Mouse (Mus musculus): ENCODE data around the gene Slc20a1. TPM values are rescaled to one million over a fixed set of nuclear protein-coding genes. Genes with fewer than 3 reads are reported as not detected.

Slc20a1 gene
- total and polyA plus RNA-seq, 2 experiments from 2014 or later: 36.5 to 73.5 TPM

DNA sequence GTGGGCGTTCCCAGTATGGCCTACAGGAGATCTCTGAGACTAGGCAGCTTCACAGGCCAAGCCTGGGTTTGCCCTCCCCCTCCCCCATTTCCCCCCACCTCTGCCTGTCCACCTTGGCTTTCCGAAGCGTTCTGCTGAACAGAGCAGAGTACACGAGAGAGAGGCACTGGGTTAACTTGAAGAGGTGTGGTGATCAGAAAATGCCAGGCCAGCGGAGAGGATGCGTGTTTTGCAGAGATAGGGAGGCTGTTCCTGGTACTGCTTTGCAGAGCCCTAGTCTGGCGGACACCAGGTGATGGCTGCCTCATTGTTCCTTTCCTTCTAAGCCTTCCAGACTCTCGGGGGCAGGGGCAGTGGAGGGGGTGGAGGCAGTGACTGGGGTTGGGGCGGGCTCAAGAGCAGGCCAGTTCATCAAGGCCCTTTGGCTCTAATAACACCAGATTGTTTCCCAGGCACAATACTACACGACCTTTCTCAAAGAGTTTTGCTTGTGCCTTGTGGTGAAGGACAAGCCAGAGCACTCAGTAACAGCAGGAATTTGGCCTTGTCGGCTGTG lies 27.8 kb downstream of the Slc20a1 start:
- no peak for ATAC-seq
- no peaks in the 10 kb centered on the region for H3K4me1 ChIP-seq (ENCODE audit: insufficient read depth)
- no peak overlapping the region for H3K27ac ChIP-seq (ENCODE audit: low read depth, low read length)
- no peak overlapping the region for H3K4me2 ChIP-seq (ENCODE audit: low read depth)
- 69% methylated on average over 11 of the region's 11 CpGs for WGBS
- no peak overlapping the region for H3K9ac ChIP-seq
- H3K27me3 ChIP-seq (ENCODE audit: insufficient read depth, low read length): no peaks in the 10 kb centered on the region
- H3K4me3 ChIP-seq (ENCODE audit: low read depth, low read length): no peak overlapping the region
- no peak for TF ChIP-seq CTCF (IDR thresholded peaks at IDR 0.05; ENCODE audit: low read depth)
- no peak for DNase-seq
- H3K36me3 ChIP-seq (ENCODE audit: insufficient read depth): no peaks in the 10 kb centered on the region
- no peaks in the 10 kb centered on the region for H3K9me3 ChIP-seq (ENCODE audit: low read length)

DNA sequence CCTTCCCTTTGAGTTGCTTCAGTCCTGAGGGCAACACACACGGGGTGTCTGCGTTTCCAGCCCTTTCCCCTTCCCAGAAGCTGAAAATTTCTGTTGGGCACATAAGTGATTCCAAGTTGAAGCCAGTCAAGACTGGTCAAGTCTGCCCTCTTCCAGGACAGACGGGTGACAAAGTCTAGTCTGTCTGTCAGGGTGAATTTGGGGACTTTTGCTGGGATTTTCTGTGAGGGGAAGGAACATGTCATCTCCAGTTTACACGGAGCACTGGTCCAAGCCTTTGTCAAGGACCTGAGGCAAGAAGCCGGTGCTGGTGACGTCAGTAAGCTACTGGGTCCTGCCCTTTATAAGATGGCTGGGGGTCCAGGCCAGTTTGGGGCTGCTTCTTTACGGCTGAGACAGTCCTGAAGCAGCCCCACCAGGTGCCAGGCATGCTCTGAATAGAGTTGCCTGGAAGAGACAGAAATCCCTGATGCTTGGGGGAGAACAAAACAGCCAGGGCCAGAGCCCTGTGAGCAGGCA lies 28.5 kb downstream of the Slc20a1 start:
- Histone ChIP-seq H3K27me3 (ENCODE audit: insufficient read depth, low read length) (no peaks in the 10 kb centered on the region), H3K4me2 (ENCODE audit: low read depth) (no peak overlapping the region), H3K36me3 (ENCODE audit: insufficient read depth) (no peaks in the 10 kb centered on the region), H3K9me3 (ENCODE audit: low read length) (no peaks in the 10 kb centered on the region), H3K9ac (no peak overlapping the region), H3K4me1 (ENCODE audit: insufficient read depth) (no peaks in the 10 kb centered on the region), H3K4me3 (ENCODE audit: low read depth, low read length) (no peak overlapping the region), H3K27ac (ENCODE audit: low read depth, low read length) (no peak overlapping the region)
- DNase-seq (no peak), ATAC-seq (no peak)
- WGBS: 77% methylated on average over 7 of the region's 7 CpGs
- TF ChIP-seq CTCF (IDR thresholded peaks at IDR 0.05; ENCODE audit: low read depth): no peak

DNA sequence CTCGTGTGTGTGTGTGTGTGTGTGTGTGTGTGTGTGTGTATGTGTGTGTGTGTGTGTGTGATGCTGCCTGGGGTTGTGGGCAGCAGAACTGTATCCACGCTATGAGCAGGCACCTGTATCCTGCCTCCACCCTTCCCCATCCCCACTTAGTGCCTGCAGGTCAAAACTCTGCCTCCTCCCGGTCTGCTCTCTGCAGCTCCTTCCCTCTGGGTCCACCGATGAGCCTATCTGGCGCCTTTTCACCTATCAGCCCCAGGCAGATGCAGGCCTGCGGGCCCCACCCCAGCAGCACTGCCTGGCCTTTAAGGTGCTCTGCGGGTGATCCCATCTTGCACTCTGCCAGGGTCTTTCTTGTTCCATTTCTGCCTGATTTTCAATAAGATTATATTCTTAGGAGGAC lies 29.1 kb downstream of the Slc20a1 start:
- H3K27ac ChIP-seq (ENCODE audit: low read depth, low read length): no peak overlapping the region
- no peaks in the 10 kb centered on the region for H3K9me3 ChIP-seq (ENCODE audit: low read length)
- no peaks in the 10 kb centered on the region for H3K27me3 ChIP-seq (ENCODE audit: insufficient read depth, low read length)
- no peaks in the 10 kb centered on the region for H3K36me3 ChIP-seq (ENCODE audit: insufficient read depth)
- ATAC-seq (no peak), DNase-seq (no peak)
- no peak for TF ChIP-seq CTCF (IDR thresholded peaks at IDR 0.05; ENCODE audit: low read depth)
- H3K4me1 ChIP-seq (ENCODE audit: insufficient read depth): no peaks in the 10 kb centered on the region
- H3K4me3 ChIP-seq (ENCODE audit: low read depth, low read length): no peak overlapping the region
- WGBS: 83% methylated on average over 6 of the region's 7 CpGs
- H3K4me2 ChIP-seq (ENCODE audit: low read depth): no peak overlapping the region
- no peak overlapping the region for H3K9ac ChIP-seq

DNA sequence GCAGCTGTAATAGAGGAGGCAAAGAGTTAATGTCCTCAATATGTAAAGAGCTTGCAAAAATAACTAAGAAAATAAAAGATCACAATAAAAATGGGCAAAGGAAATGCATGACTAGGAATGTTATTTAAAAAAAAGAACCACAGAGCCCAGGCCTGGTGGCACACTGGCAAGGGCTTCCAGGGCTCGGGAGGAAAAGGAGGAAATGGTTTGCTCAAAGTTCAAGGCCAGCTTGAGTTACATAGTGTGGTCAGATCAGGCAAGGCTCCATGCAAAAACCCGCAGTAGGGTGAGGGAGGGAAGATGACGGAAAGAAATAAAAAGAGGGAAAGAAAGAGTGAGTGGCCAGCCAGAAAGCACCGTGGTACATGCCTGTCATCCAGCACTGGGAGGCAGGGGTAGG lies 30.0 kb downstream of the Slc20a1 start:
- TF ChIP-seq CTCF (IDR thresholded peaks at IDR 0.05; ENCODE audit: low read depth): no peak
- 92% methylated on average over 4 of the region's 4 CpGs for WGBS
- H3K4me2 ChIP-seq (ENCODE audit: low read depth): no peak overlapping the region
- H3K9ac ChIP-seq: no peak overlapping the region
- H3K36me3 ChIP-seq (ENCODE audit: insufficient read depth): no peaks in the 10 kb centered on the region
- no peaks in the 10 kb centered on the region for H3K9me3 ChIP-seq (ENCODE audit: low read length)
- no peak overlapping the region for H3K27ac ChIP-seq (ENCODE audit: low read depth, low read length)
- H3K4me1 ChIP-seq (ENCODE audit: insufficient read depth): no peaks in the 10 kb centered on the region
- no peak overlapping the region for H3K4me3 ChIP-seq (ENCODE audit: low read depth, low read length)
- no peak for DNase-seq
- H3K27me3 ChIP-seq (ENCODE audit: insufficient read depth, low read length): no peaks in the 10 kb centered on the region
- no peak for ATAC-seq

DNA sequence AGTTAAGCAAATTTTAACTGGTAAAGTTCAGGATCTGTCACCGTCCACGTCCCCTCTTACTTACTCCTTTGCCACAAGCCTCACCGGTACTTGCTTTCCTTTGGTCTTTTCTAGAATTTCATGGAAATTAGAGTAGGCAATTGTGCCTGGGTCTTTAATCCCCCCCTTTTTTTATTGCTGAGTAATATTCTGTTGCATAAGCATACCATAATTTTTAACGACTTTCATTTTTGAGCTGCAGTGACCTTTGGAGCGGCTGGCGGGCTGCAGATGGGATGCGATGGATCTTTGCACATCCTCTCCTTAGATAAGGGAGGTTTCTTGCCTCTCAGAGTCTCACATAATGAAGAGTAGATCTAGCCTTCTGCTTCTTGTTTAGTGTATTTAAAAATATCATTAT lies 30.8 kb downstream of the Slc20a1 start:
- no peak for DNase-seq
- Histone ChIP-seq H3K4me3 (ENCODE audit: low read depth, low read length) (no peak overlapping the region), H3K9me3 (ENCODE audit: low read length) (no peaks in the 10 kb centered on the region), H3K27ac (ENCODE audit: low read depth, low read length) (no peak overlapping the region), H3K36me3 (ENCODE audit: insufficient read depth) (no peaks in the 10 kb centered on the region), H3K4me1 (ENCODE audit: insufficient read depth) (no peaks in the 10 kb centered on the region), H3K9ac (no peak overlapping the region), H3K27me3 (ENCODE audit: insufficient read depth, low read length) (no peaks in the 10 kb centered on the region), H3K4me2 (ENCODE audit: low read depth) (no peak overlapping the region)
- no peak for TF ChIP-seq CTCF (IDR thresholded peaks at IDR 0.05; ENCODE audit: low read depth)
- 93% methylated on average over 7 of the region's 7 CpGs for WGBS
- ATAC-seq: no peak

DNA sequence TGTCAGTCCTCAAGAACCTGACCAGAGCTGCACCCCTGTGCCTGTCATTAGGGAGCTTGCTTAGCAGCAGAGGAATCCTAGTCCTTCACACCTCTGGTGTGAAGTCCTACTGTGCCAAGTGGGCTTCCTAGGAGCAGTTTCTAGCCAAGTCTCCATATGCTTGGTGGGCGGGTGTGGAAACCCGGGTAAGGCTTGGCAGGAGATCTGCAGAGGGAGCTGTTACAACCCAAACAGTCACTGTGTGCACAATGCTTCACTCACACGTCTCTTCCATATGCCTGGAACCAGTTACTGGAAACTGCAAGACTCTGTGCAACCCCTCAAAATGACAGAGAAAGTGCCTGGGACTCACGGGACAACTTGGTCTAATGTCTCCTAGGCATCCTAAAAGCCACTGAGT lies 33.5 kb downstream of the Slc20a1 start:
- Histone ChIP-seq H3K9ac (no peak overlapping the region), H3K4me1 (ENCODE audit: insufficient read depth) (no peaks in the 10 kb centered on the region), H3K4me2 (ENCODE audit: low read depth) (no peak overlapping the region), H3K9me3 (ENCODE audit: low read length) (no peaks in the 10 kb centered on the region), H3K27me3 (ENCODE audit: insufficient read depth, low read length) (no peaks in the 10 kb centered on the region), H3K36me3 (ENCODE audit: insufficient read depth) (no peaks in the 10 kb centered on the region), H3K27ac (ENCODE audit: low read depth, low read length) (no peak overlapping the region), H3K4me3 (ENCODE audit: low read depth, low read length) (no peak overlapping the region)
- TF ChIP-seq CTCF (IDR thresholded peaks at IDR 0.05; ENCODE audit: low read depth): no peak
- DNase-seq (peak; percentile 81), ATAC-seq (peak; percentile 96)
- WGBS: 38% methylated on average over 4 of the region's 4 CpGs

DNA sequence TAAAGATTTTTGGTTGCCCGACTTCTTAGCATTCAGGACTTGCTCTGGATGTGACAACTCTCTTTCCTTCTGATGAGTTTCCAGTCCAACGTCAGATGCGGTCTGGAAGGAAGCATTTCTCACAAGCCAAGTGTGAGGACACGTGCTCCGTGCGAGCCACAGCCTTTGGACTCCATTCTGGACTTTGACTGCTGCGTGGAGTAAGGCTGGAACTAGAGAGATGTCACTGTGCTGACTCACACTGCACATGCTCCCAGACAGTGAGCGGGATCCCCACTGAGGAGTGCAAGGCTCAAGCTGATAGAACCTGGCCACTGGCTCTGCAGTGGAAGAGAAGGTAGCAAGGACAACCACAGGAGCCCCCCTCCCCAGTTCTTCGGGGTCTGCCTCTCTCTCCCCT lies 33.9 kb downstream of the Slc20a1 start:
- H3K4me3 ChIP-seq (ENCODE audit: low read depth, low read length): no peak overlapping the region
- H3K9ac ChIP-seq: no peak overlapping the region
- no peaks in the 10 kb centered on the region for H3K36me3 ChIP-seq (ENCODE audit: insufficient read depth)
- no peak overlapping the region for H3K4me2 ChIP-seq (ENCODE audit: low read depth)
- TF ChIP-seq CTCF (IDR thresholded peaks at IDR 0.05; ENCODE audit: low read depth): no peak
- WGBS: 63% methylated on average over 9 of the region's 9 CpGs
- no peaks in the 10 kb centered on the region for H3K27me3 ChIP-seq (ENCODE audit: insufficient read depth, low read length)
- H3K27ac ChIP-seq (ENCODE audit: low read depth, low read length): no peak overlapping the region
- ATAC-seq (peak; percentile 74), DNase-seq (no peak)
- no peaks in the 10 kb centered on the region for H3K9me3 ChIP-seq (ENCODE audit: low read length)
- H3K4me1 ChIP-seq (ENCODE audit: insufficient read depth): no peaks in the 10 kb centered on the region
